Mouse (Mus musculus): ENCODE data around the gene Ccdc172. TPM values are rescaled to one million over a fixed set of nuclear protein-coding genes. Genes with fewer than 3 reads are reported as not detected.

Gene Ccdc172
- total and polyA plus RNA-seq, 3 experiments = not detected

DNA sequence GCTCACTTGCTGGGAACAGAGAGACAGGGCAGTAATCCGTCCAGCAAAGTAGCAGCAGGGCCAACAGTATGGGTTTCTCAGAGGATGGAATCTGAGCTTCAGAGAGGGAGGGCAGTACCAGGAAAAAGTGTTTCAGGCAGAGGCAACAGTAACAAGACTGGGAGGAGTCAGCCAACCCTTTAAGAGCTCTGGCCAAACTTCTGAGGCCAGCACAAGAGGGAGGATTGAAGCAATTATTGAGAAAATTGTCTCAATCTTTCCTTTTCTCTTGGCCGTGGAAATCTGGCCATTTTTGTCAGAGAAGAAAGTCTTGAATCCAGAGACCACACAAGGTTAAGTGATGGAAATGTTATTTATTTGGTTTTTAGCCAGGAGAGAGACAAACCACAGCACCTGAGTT is 25.1 kb upstream of the Ccdc172 start:
- DNase-seq (ENCODE audit: low spot score) (no peak), ATAC-seq (ENCODE audit: extremely low read depth, insufficient number of reproducible peaks, low FRiP score, poor library complexity, severe bottlenecking) (no peak)
- Histone ChIP-seq H3K36me3 (replicated peaks) (no peaks in the 10 kb centered on the region), H3K27me3 (ENCODE audit: insufficient read depth, low read length) (no peaks in the 10 kb centered on the region), H3K4me3 (ENCODE audit: low read depth, low read length) (no peak overlapping the region), H3K9me3 (replicated peaks) (peaks cover 9% of the 10 kb centered on the region; the same call in 1 of the 2 replicates), H3K4me1 (ENCODE audit: insufficient read depth, low read depth, low read length) (no peaks in the 10 kb centered on the region)
- TF ChIP-seq GATA2 (IDR thresholded peaks at IDR 0.05; ENCODE audit: borderline replicate concordance, low read depth, low read length) = no peak
- TF ChIP-seq TAL1 (conservative IDR thresholded peaks at IDR 0.05; ENCODE audit: low read depth, low read length) = no peak
- no peak for TF ChIP-seq CTCF (IDR thresholded peaks at IDR 0.05; ENCODE audit: low read depth, low read length)
- TF ChIP-seq POLR2AphosphoS5 (IDR thresholded peaks at IDR 0.05; ENCODE audit: insufficient replicate concordance, low read depth, low read length) = no peak
- no peak for TF ChIP-seq GATA1 (IDR thresholded peaks at IDR 0.05; ENCODE audit: borderline replicate concordance, low read length)

DNA sequence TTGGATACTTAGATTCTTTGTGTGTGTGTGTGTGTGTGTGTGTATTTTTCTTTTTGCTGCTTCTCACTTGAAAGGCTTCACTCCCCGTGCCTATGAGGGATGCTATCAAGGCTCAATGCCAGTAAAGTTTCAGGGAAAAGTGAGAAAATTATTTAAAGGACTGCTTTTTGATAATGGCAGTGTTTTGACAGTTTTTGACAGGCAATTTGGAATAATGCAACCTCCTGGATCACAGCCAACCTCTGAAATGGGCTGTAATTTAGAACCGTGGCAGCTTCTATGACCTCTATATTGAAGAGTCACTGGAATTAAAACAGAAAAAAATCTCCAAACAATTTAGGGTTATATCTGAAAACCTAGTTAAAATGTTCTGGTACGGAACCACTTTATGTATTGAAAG is 14.7 kb upstream of the Ccdc172 start:
- Histone ChIP-seq H3K27me3 (ENCODE audit: insufficient read depth, low read length) (no peaks in the 10 kb centered on the region), H3K9me3 (replicated peaks) (peaks cover 8% of the 10 kb centered on the region; the same call in 1 of the 2 replicates), H3K4me1 (ENCODE audit: insufficient read depth, low read depth, low read length) (no peaks in the 10 kb centered on the region), H3K36me3 (replicated peaks) (no peaks in the 10 kb centered on the region), H3K4me3 (ENCODE audit: low read depth, low read length) (no peak overlapping the region)
- DNase-seq (ENCODE audit: low spot score) (no peak), ATAC-seq (ENCODE audit: extremely low read depth, insufficient number of reproducible peaks, low FRiP score, poor library complexity, severe bottlenecking) (no peak)
- TF ChIP-seq TAL1 (conservative IDR thresholded peaks at IDR 0.05; ENCODE audit: low read depth, low read length) = no peak

DNA sequence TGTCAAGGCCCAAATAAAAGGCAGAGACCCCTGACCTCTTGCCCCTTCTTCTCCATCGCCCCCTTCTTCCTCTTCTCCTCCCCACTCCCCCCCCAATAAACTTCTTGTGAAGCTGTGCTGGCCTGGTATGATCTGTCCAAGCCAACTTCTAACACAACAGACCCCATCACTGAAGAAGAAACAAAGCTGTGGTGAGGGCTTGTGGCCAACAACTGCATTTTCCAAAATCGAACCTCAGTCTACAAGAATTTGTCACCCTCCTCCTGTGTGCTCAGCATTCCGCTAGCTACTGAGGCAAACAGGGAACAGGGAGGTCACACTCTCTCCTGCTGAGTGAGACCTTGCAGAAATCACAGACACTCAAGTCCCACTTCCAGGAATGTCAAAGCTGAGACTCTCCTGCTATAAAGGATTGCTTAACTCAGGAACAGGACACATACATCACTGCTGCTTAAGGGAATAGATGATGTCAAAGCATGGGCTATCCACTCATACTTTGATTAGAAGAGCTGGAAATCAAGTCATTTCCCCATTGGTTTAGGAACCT is 12.3 kb upstream of the Ccdc172 start:
- H3K4me1 ChIP-seq (ENCODE audit: insufficient read depth, low read depth, low read length) = no peaks in the 10 kb centered on the region
- no peaks in the 10 kb centered on the region for H3K36me3 ChIP-seq (replicated peaks)
- TF ChIP-seq POLR2AphosphoS5 (IDR thresholded peaks at IDR 0.05; ENCODE audit: insufficient replicate concordance, low read depth, low read length) (no peak), CTCF (IDR thresholded peaks at IDR 0.05; ENCODE audit: low read depth, low read length) (no peak), GATA1 (IDR thresholded peaks at IDR 0.05; ENCODE audit: borderline replicate concordance, low read length) (no peak), GATA2 (IDR thresholded peaks at IDR 0.05; ENCODE audit: borderline replicate concordance, low read depth, low read length) (no peak), TAL1 (conservative IDR thresholded peaks at IDR 0.05; ENCODE audit: low read depth, low read length) (no peak)
- H3K9me3 ChIP-seq (replicated peaks) = peaks cover 9% of the 10 kb centered on the region
- DNase-seq (ENCODE audit: low spot score) = no peak
- no peaks in the 10 kb centered on the region for H3K27me3 ChIP-seq (ENCODE audit: insufficient read depth, low read length)
- H3K4me3 ChIP-seq (ENCODE audit: low read depth, low read length) = no peak overlapping the region
- no peak for ATAC-seq (ENCODE audit: extremely low read depth, insufficient number of reproducible peaks, low FRiP score, poor library complexity, severe bottlenecking)

DNA sequence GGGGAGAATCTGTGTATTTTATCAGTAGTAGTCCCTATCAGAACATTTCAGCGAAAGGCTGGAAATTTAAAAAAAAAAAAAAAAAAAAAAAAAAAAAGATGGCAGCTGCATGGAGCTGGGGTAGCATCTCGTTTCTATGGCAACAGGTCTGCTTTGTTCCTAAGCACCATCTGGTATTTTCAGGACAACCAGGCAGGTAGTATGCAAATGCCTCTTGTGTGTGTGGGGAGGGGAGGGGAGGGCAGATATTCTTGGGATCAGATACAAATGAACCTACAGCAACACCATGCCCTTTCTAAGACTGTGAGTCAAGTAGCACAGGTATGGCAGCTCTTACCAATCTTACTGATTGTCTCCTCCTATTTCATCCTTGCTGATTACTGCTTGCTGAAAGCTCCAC is 11.7 kb upstream of the Ccdc172 start:
- no peak overlapping the region for H3K4me3 ChIP-seq (ENCODE audit: low read depth, low read length)
- ATAC-seq (ENCODE audit: extremely low read depth, insufficient number of reproducible peaks, low FRiP score, poor library complexity, severe bottlenecking) (no peak), DNase-seq (ENCODE audit: low spot score) (no peak)
- H3K27me3 ChIP-seq (ENCODE audit: insufficient read depth, low read length) = no peaks in the 10 kb centered on the region
- TF ChIP-seq GATA1 (IDR thresholded peaks at IDR 0.05; ENCODE audit: borderline replicate concordance, low read length) (no peak), POLR2AphosphoS5 (IDR thresholded peaks at IDR 0.05; ENCODE audit: insufficient replicate concordance, low read depth, low read length) (no peak), GATA2 (IDR thresholded peaks at IDR 0.05; ENCODE audit: borderline replicate concordance, low read depth, low read length) (no peak), CTCF (IDR thresholded peaks at IDR 0.05; ENCODE audit: low read depth, low read length) (no peak), TAL1 (conservative IDR thresholded peaks at IDR 0.05; ENCODE audit: low read depth, low read length) (no peak)
- peaks cover 9% of the 10 kb centered on the region for H3K9me3 ChIP-seq (replicated peaks)
- H3K4me1 ChIP-seq (ENCODE audit: insufficient read depth, low read depth, low read length) = no peaks in the 10 kb centered on the region
- H3K36me3 ChIP-seq (replicated peaks) = no peaks in the 10 kb centered on the region

DNA sequence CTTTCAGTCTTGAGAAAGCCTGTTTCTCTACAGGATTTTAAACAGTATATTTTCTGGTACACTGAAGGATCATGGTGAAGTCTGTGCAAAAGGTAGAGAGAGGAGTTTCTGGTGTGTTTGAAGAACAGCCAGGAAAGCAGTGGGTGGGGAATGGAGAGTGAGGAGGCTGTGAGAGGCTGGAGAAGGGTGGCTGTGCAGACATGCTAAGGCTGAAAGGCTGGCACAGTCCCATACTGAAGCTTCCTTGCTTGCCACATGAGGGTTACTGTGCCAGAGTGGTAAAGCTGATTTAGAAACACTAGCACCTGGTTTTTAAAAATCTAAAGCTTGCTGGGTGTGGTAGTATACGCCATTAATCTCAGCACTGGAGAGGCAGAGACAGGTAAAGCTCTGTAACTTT is 9.9 kb downstream of the Ccdc172 start:
- TF ChIP-seq GATA2 (IDR thresholded peaks at IDR 0.05; ENCODE audit: borderline replicate concordance, low read depth, low read length) (no peak), GATA1 (IDR thresholded peaks at IDR 0.05; ENCODE audit: borderline replicate concordance, low read length) (no peak)

DNA sequence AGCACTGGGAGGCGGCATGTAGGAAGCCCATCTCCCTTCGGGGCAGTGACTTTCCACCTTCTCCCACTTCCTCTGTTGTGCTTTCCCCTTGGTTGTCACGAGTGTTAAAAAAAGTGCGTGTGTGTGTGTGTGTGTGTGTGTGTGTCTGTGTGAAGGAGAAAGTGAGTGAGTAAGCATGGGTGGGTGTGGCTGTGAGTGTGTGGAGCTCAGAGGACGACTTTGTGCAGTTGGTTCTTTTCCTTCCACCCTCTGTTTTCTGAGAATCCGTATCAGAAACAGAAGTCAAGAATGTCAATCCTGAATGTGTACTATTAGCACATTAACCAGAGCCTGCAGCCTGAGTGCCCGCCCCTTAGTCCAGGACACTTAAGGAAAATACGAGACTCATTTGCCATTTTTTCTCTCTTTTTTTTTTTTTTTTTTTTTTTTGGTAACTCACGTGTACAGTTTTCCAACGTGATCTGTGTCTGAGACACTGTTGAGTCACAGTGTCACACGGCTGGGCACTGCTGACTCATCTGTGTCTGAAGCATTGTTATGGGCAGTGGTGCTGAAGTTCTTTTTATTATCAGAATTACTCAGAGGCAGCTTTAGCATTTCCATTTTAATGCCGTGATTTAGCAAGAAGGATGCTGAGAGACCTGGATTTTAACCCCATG is 12.1 kb downstream of the Ccdc172 start:
- no peak for ATAC-seq (ENCODE audit: extremely low read depth, insufficient number of reproducible peaks, low FRiP score, poor library complexity, severe bottlenecking)
- H3K36me3 ChIP-seq (replicated peaks) = no peaks in the 10 kb centered on the region
- DNase-seq (ENCODE audit: low spot score) = no peak
- H3K27me3 ChIP-seq (ENCODE audit: insufficient read depth, low read length) = no peaks in the 10 kb centered on the region
- no peak overlapping the region for H3K4me3 ChIP-seq (ENCODE audit: low read depth, low read length)
- TF ChIP-seq CTCF (IDR thresholded peaks at IDR 0.05; ENCODE audit: low read depth, low read length) (no peak), GATA1 (IDR thresholded peaks at IDR 0.05; ENCODE audit: borderline replicate concordance, low read length) (no peak), TAL1 (conservative IDR thresholded peaks at IDR 0.05; ENCODE audit: low read depth, low read length) (no peak), POLR2AphosphoS5 (IDR thresholded peaks at IDR 0.05; ENCODE audit: insufficient replicate concordance, low read depth, low read length) (no peak), GATA2 (IDR thresholded peaks at IDR 0.05; ENCODE audit: borderline replicate concordance, low read depth, low read length) (no peak)
- no peaks in the 10 kb centered on the region for H3K4me1 ChIP-seq (ENCODE audit: insufficient read depth, low read depth, low read length)
- H3K9me3 ChIP-seq (replicated peaks) = peaks cover 9% of the 10 kb centered on the region; the same call in 1 of the 2 replicates

More for the DNA sequence above, 9.9 kb downstream of the Ccdc172 start:
- ATAC-seq (ENCODE audit: extremely low read depth, insufficient number of reproducible peaks, low FRiP score, poor library complexity, severe bottlenecking) (no peak), DNase-seq (ENCODE audit: low spot score) (no peak)
- Histone ChIP-seq H3K36me3 (replicated peaks) (no peaks in the 10 kb centered on the region), H3K4me3 (ENCODE audit: low read depth, low read length) (no peak overlapping the region), H3K27me3 (ENCODE audit: insufficient read depth, low read length) (no peaks in the 10 kb centered on the region), H3K4me1 (ENCODE audit: insufficient read depth, low read depth, low read length) (no peaks in the 10 kb centered on the region), H3K9me3 (replicated peaks) (peaks cover 6% of the 10 kb centered on the region; the same call in 1 of the 2 replicates)
